Mouse (Mus musculus) midbrain, postnatal 0 days (tissue): ENCODE results near the gene Bhmt. TPM values are rescaled to one million over a fixed set of nuclear protein-coding genes. Genes with fewer than 3 reads are reported as not detected.

Experiments used
- ATAC-seq: fragments of 200-750 bp; cut with Nextera tagmentation; 2 replicates; pipeline ENCODE4 v1.8.0; 2017; ENCODE audit warnings: moderate number of reproducible peaks, mild to moderate bottlenecking, moderate TSS enrichment, moderate library complexity; ENCODE audit not compliant: low FRiP score
- DNase-seq: peaks from one replicate; pipeline ENCODE4 v3.0.0-alpha.2; 2015; ENCODE audit warnings: low spot score
- H3K27ac ChIP-seq: fragments of 300-500 bp; sonication (generic); 2 replicates; pipeline ENCODE4 v1.5.1; 2014; ENCODE audit warnings: low read depth, mild to moderate bottlenecking, low read length, mixed read lengths
- H3K27me3 ChIP-seq: fragments of 300-500 bp; sonication (generic); 2 replicates; pipeline ENCODE4 v1.6.1; 2014; ENCODE audit warnings: low read length, control low read depth, mixed read lengths; ENCODE audit not compliant: insufficient read depth
- H3K36me3 ChIP-seq: fragments of 300-500 bp; sonication (generic); 2 replicates; pipeline ENCODE4 v1.6.1; 2014; ENCODE audit warnings: low read length, control low read depth, mixed read lengths; ENCODE audit not compliant: insufficient read depth
- H3K4me1 ChIP-seq: fragments of 300-500 bp; sonication (generic); 2 replicates; pipeline ENCODE4 v1.6.1; 2014; ENCODE audit warnings: mild to moderate bottlenecking, control low read depth, antibody characterized with exemption, low read length, mixed read lengths; ENCODE audit not compliant: insufficient read depth
- H3K4me2 ChIP-seq: fragments of 300-500 bp; sonication (generic); 2 replicates; pipeline ENCODE4 v1.6.1; 2014; ENCODE audit warnings: low read depth, mild to moderate bottlenecking, low read length, mixed read lengths; ENCODE audit not compliant: poor library complexity, severe bottlenecking
- H3K4me3 ChIP-seq: fragments of 300-500 bp; sonication (generic); 2 replicates; pipeline ENCODE4 v1.5.1; 2014; ENCODE audit warnings: low read depth, mild to moderate bottlenecking, low read length, moderate library complexity
- H3K9ac ChIP-seq: fragments of 300-500 bp; sonication (generic); replicated peaks from 2 replicates; pipeline ENCODE4 v1.6.1; 2014; ENCODE audit warnings: mild to moderate bottlenecking, low read length, moderate library complexity, mixed read lengths; ENCODE audit not compliant: poor library complexity, severe bottlenecking
- H3K9me3 ChIP-seq: fragments of 300-500 bp; sonication (generic); 2 replicates; pipeline ENCODE4 v1.6.1; 2016; ENCODE audit warnings: low read length, control low read depth
- CTCF ChIP-seq: IDR thresholded peaks from 2 replicates; pipeline ENCODE4 v1.5.1; 2016; ENCODE audit warnings: antibody characterized with exemption, mild to moderate bottlenecking
- WGBS: fragments of 180-500 bp; shearing (Covaris S2); extraction: QIAGEN DNeasy Blood & Tissue Kit; methylation state at CpG from one replicate; pipeline ENCODE4 v1.1.7; 2014; 5-methylcytosine and 5-hydroxymethylcytosine counted together
- polyA plus RNA-seq: library from polyadenylated mRNA; unstranded; fragments of >200 nt; fragmentation: Nextera tagmentation; extraction: Ambion mirVana; gene quantifications from 2 replicates; pipeline ENCODE4 v1.2.1, GENCODE M21; 2015
- total RNA-seq: library from RNA; depleted of rRNA; stranded (reverse); fragments of >200 nt; gene quantifications from 2 replicates; pipeline ENCODE4 v1.2.3, GENCODE M21; 2014

The Bhmt gene
- total and polyA plus RNA-seq, 2 experiments from 2014 or later = 0.16 TPM; not detected in 1

- Histone ChIP-seq H3K27ac (no peak overlapping the region), H3K9me3 (no peaks in the 10 kb centered on the region), H3K4me1 (no peaks in the 10 kb centered on the region), H3K4me3 (no peak overlapping the region), H3K4me2 (no peak overlapping the region), H3K9ac (no peak overlapping the region), H3K36me3 (no peaks in the 10 kb centered on the region), H3K27me3 (no peaks in the 10 kb centered on the region)
- peak; percentile 63 for TF ChIP-seq CTCF
- ATAC-seq (no peak), DNase-seq (peak; percentile 55)
- WGBS = 60% methylated on average over 4 of the region's 4 CpGs
Measured at GRCm38 (mm10) chr13:93613771-93614170, 24.0 kb downstream of the Bhmt start.

DNA sequence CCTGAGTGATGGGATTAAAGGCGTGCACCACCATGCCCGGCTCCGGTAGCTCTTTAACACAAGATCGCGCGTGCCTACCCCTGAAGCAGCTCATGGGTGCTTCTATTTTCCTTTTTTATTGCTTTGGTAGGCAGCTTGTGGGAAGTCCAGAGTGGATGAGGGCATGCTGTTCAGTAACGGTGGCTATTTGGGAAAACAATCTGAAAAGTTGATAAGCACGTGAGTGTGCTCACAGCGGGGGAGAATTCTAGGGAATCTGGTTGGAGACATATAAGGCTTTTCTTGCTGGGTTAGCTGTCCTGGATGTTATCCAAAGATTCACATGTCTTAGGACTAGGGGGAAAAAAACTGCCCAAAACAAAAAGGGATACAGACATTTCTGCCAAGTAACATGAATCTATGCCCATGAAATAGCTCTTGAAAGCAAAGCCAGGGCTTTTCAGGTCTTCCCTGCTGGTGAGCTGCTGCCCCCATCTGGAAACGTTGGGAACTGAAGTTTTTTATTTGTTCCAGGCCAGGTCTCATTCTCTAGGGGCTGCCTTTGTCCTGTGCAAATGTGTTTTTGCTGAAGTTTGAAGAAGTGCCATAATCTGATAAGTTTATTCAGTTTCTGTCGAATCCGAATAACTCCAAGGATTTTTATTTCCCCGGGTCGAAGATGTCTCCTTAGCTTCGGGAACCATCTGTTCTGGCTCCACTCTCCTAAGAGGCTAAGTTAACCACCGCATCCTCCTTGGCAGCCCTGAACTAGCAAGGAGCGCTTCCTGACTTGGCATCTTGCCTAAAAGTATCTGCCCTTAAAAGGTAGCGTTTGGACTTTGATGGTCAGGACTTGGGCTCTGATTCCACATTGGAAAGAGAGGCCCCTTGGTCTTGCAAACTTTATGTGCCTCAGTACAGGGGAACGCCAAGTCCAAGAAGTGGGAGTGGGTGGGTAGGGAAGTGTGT is 24.8 kb downstream of the Bhmt start:
- 55% methylated on average over 19 of the region's 19 CpGs for WGBS
- Histone ChIP-seq H3K27ac (no peak overlapping the region), H3K36me3 (no peaks in the 10 kb centered on the region), H3K4me2 (no peak overlapping the region), H3K4me1 (no peaks in the 10 kb centered on the region), H3K9ac (no peak overlapping the region), H3K4me3 (no peak overlapping the region), H3K9me3 (no peaks in the 10 kb centered on the region), H3K27me3 (no peaks in the 10 kb centered on the region)
- DNase-seq (peak; percentile 88), ATAC-seq (peak; percentile 42; the same call in 1 of the 2 replicates)
- TF ChIP-seq CTCF = peak; percentile 90

DNA sequence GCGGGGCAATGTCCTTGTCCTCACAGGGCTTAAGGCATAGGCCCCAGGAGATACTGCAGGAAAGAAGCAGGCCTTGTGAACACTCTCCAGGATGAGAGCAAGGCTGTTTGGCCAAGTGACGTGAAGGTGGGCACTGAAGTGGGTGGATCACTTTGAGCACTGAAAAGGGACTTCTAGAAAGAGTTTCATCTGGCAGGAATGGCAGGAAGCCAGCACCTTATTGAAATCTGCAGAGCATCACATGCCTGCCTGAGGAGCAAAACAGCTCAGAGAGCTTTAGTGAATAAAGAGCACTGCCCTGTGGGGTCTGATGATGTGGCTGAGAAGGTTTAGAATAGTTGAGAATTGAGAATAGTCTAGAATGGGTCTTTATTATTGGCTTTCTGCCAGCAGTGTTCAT is 29.3 kb downstream of the Bhmt start:
- Histone ChIP-seq H3K4me1 (no peaks in the 10 kb centered on the region), H3K27ac (no peak overlapping the region), H3K36me3 (no peaks in the 10 kb centered on the region), H3K27me3 (no peaks in the 10 kb centered on the region), H3K9me3 (no peaks in the 10 kb centered on the region), H3K4me3 (no peak overlapping the region), H3K4me2 (no peak overlapping the region), H3K9ac (no peak overlapping the region)
- ATAC-seq (no peak), DNase-seq (no peak)
- no peak for TF ChIP-seq CTCF
- 73% methylated on average over 2 of the region's 2 CpGs for WGBS

- H3K4me1 ChIP-seq = no peaks in the 10 kb centered on the region
- H3K36me3 ChIP-seq = no peaks in the 10 kb centered on the region
- no peak overlapping the region for H3K27ac ChIP-seq
- H3K4me2 ChIP-seq = no peak overlapping the region
- no peak for TF ChIP-seq CTCF
- H3K27me3 ChIP-seq = no peaks in the 10 kb centered on the region
- 94% methylated on average over 3 of the region's 3 CpGs for WGBS
- DNase-seq (no peak), ATAC-seq (no peak)
- no peaks in the 10 kb centered on the region for H3K9me3 ChIP-seq
- H3K9ac ChIP-seq = no peak overlapping the region
- no peak overlapping the region for H3K4me3 ChIP-seq
Measured at GRCm38 (mm10) chr13:93607701-93608100, 30.1 kb downstream of the Bhmt start.

DNA sequence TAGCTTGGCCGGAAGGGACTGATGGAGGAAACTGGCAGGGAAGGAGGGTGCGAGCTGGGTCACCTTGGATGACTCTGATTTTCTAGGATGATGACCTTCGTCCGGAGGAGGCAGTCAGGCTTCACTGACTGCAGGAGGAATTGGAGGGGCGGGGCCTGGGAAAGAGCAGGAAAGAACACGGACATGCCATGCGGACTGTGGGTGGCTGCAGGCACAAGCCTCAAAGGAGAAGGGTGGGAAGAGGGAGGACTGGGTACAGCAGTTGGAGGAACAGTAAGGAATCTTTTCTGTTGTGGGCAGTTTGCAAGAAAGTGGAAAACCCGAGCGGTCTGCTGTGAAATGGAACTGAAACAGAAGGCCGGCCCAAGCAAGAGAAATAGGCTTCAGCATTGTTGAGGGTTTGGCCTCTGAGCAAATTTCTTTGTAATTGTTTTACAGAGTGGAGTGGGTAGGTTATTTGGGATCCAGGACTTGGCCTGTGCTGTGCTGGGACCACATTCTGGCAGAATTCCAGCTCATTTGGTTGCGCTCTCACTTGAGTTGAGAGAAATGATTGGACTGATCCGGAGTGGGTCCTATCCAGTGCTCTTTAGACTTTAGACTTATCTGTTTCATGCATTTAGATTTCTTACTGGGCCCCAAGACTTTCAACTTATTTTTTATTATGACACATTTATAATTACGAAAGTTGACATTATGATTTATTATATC is 30.7 kb downstream of the Bhmt start:
- ATAC-seq (no peak), DNase-seq (no peak)
- no peak overlapping the region for H3K4me3 ChIP-seq
- H3K27ac ChIP-seq = no peak overlapping the region
- H3K4me1 ChIP-seq = no peaks in the 10 kb centered on the region
- 78% methylated on average over 13 of the region's 13 CpGs for WGBS
- no peak overlapping the region for H3K4me2 ChIP-seq
- H3K36me3 ChIP-seq = no peaks in the 10 kb centered on the region
- no peak for TF ChIP-seq CTCF
- no peaks in the 10 kb centered on the region for H3K27me3 ChIP-seq
- H3K9ac ChIP-seq = no peak overlapping the region
- H3K9me3 ChIP-seq = no peaks in the 10 kb centered on the region

GRCm38 (mm10) chr13:93604698-93605097 is 33.1 kb downstream of the Bhmt start:
- H3K27me3 ChIP-seq = no peaks in the 10 kb centered on the region
- no peak overlapping the region for H3K9ac ChIP-seq
- H3K4me2 ChIP-seq = no peak overlapping the region
- ATAC-seq = no peak
- H3K9me3 ChIP-seq = no peaks in the 10 kb centered on the region
- WGBS = 80% methylated on average over 4 of the region's 4 CpGs
- no peak overlapping the region for H3K4me3 ChIP-seq
- H3K4me1 ChIP-seq = no peaks in the 10 kb centered on the region
- no peak overlapping the region for H3K27ac ChIP-seq
- no peak for DNase-seq
- TF ChIP-seq CTCF = no peak
- H3K36me3 ChIP-seq = no peaks in the 10 kb centered on the region
